Mouse (Mus musculus) lung, embryonic 14.5 days (tissue): ENCODE results near the gene Rrp12. TPM values are rescaled to one million over a fixed set of nuclear protein-coding genes. Genes with fewer than 3 reads are reported as not detected.

Experiments
- ATAC-seq: fragments of 200-750 bp; cut with Nextera tagmentation; 2 replicates; pipeline ENCODE4 v1.8.0; 2017; ENCODE audit warnings: mild to moderate bottlenecking, moderate TSS enrichment, moderate library complexity; ENCODE audit not compliant: insufficient read depth
- DNase-seq: peaks from one replicate; pipeline ENCODE4 v3.0.0-alpha.2; 2015
- H3K27ac ChIP-seq: fragments of 300-500 bp; sonication (generic); 2 replicates; pipeline ENCODE4 v1.5.1; 2014; ENCODE audit warnings: low read depth, mild to moderate bottlenecking, moderate library complexity
- H3K27me3 ChIP-seq: fragments of 300-500 bp; sonication (generic); 2 replicates; pipeline ENCODE4 v1.6.1; 2014; ENCODE audit warnings: low read length, control low read depth; ENCODE audit not compliant: insufficient read depth
- H3K36me3 ChIP-seq: fragments of 300-500 bp; sonication (generic); 2 replicates; pipeline ENCODE4 v1.6.1; 2014; ENCODE audit warnings: control low read depth; ENCODE audit not compliant: insufficient read depth
- H3K4me1 ChIP-seq: fragments of 300-500 bp; sonication (generic); 2 replicates; pipeline ENCODE4 v1.6.1; 2014; ENCODE audit warnings: antibody characterized with exemption, control low read depth; ENCODE audit not compliant: insufficient read depth
- H3K4me2 ChIP-seq: fragments of 300-500 bp; sonication (generic); 2 replicates; pipeline ENCODE4 v1.6.1; 2014; ENCODE audit warnings: mild to moderate bottlenecking
- H3K4me3 ChIP-seq: fragments of 300-500 bp; sonication (generic); 2 replicates; pipeline ENCODE4 v1.5.1; 2014; ENCODE audit warnings: low read depth, low read length
- H3K9ac ChIP-seq: fragments of 300-500 bp; sonication (generic); 2 replicates; pipeline ENCODE4 v1.6.1; 2014
- H3K9me3 ChIP-seq: fragments of 300-500 bp; sonication (generic); 2 replicates; pipeline ENCODE4 v1.6.1; 2016; ENCODE audit warnings: low read depth, low read length, control low read depth
- CTCF ChIP-seq: IDR thresholded peaks from 2 replicates; pipeline ENCODE4 v1.5.1; 2016; ENCODE audit warnings: antibody characterized with exemption, low read depth
- WGBS: fragments of 180-500 bp; shearing (Covaris S2); extraction: QIAGEN DNeasy Blood & Tissue Kit; methylation state at CpG from one replicate; pipeline ENCODE4 v1.1.7; 2014; 5-methylcytosine and 5-hydroxymethylcytosine counted together
- polyA plus RNA-seq: library from polyadenylated mRNA; unstranded; fragments of >200 nt; fragmentation: Nextera tagmentation; extraction: Ambion mirVana; gene quantifications from 2 replicates; pipeline ENCODE4 v1.2.1, GENCODE M21; 2014

Gene Rrp12
- polyA plus RNA-seq, 1 experiment from 2014 or later, result 15.6 TPM

GRCm38 (mm10) chr19:41838808-41839207 lies 57.2 kb downstream of the Rrp12 start:
- no peak for ATAC-seq
- H3K4me1 ChIP-seq, result no peaks in the 10 kb centered on the region
- H3K4me2 ChIP-seq, result no peak overlapping the region; the same call in 1 of the 2 replicates
- no peaks in the 10 kb centered on the region for H3K27me3 ChIP-seq
- no peaks in the 10 kb centered on the region for H3K9me3 ChIP-seq
- H3K27ac ChIP-seq, result no peak overlapping the region
- 20% methylated on average over 6 of the region's 6 CpGs for WGBS
- no peaks in the 10 kb centered on the region for H3K36me3 ChIP-seq
- no peak overlapping the region for H3K4me3 ChIP-seq
- DNase-seq, result no peak
- no peak overlapping the region for H3K9ac ChIP-seq
- no peak for TF ChIP-seq CTCF

GRCm38 (mm10) chr19:41837917-41838261 lies 58.1 kb downstream of the Rrp12 start:
- Histone ChIP-seq H3K4me2 (no peak overlapping the region; the same call in 1 of the 2 replicates), H3K36me3 (no peaks in the 10 kb centered on the region), H3K9ac (no peak overlapping the region), H3K4me1 (no peaks in the 10 kb centered on the region), H3K27ac (no peak overlapping the region), H3K4me3 (no peak overlapping the region), H3K27me3 (peaks cover 5% of the 10 kb centered on the region), H3K9me3 (no peaks in the 10 kb centered on the region)
- 0 out of 2 replicates have a peak, but pooled peaks have one; percentile 38 for ATAC-seq
- DNase-seq, result peak; percentile 50
- WGBS, result 30% methylated on average over 4 of the region's 4 CpGs
- no peak for TF ChIP-seq CTCF

GRCm38 (mm10) chr19:41837194-41837916 lies 58.6 kb downstream of the Rrp12 start:
- Histone ChIP-seq H3K4me3 (no peak overlapping the region), H3K27ac (no peak overlapping the region), H3K36me3 (no peaks in the 10 kb centered on the region), H3K4me2 (no peak overlapping the region), H3K9me3 (no peaks in the 10 kb centered on the region), H3K9ac (no peak overlapping the region), H3K27me3 (peaks cover 11% of the 10 kb centered on the region), H3K4me1 (no peaks in the 10 kb centered on the region)
- TF ChIP-seq CTCF, result no peak
- 44% methylated on average over 9 of the region's 9 CpGs for WGBS
- DNase-seq (no peak), ATAC-seq (no peak)

- WGBS, result 54% methylated on average over 3 of the region's 3 CpGs
- DNase-seq, result no peak
- no peak for TF ChIP-seq CTCF
- no peaks in the 10 kb centered on the region for H3K9me3 ChIP-seq
- H3K4me2 ChIP-seq, result no peak overlapping the region
- no peaks in the 10 kb centered on the region for H3K36me3 ChIP-seq
- no peak overlapping the region for H3K4me3 ChIP-seq
- no peak overlapping the region for H3K27ac ChIP-seq
- ATAC-seq, result no peak
- 0 out of 2 replicates have a peak, but pooled peaks cover 3% of the 10 kb centered on the region for H3K4me1 ChIP-seq
- H3K9ac ChIP-seq, result no peak overlapping the region
- H3K27me3 ChIP-seq, result peaks cover 17% of the 10 kb centered on the region
Measured at GRCm38 (mm10) chr19:41836719-41837118, 59.3 kb downstream of the Rrp12 start.

- WGBS, result 3% methylated on average over 6 of the region's 6 CpGs
- DNase-seq (peak; percentile 33), ATAC-seq (peak; percentile 29; the same call in 1 of the 2 replicates)
- Histone ChIP-seq H3K27ac (no peak overlapping the region), H3K9me3 (no peaks in the 10 kb centered on the region), H3K4me2 (peak overlapping the region; percentile 42), H3K27me3 (peaks cover 26% of the 10 kb centered on the region), H3K36me3 (no peaks in the 10 kb centered on the region), H3K4me1 (0 out of 2 replicates have a peak, but pooled peaks cover 8% of the 10 kb centered on the region), H3K9ac (no peak overlapping the region), H3K4me3 (no peak overlapping the region)
- no peak for TF ChIP-seq CTCF
Measured at GRCm38 (mm10) chr19:41835816-41836215, 60.2 kb downstream of the Rrp12 start.

GRCm38 (mm10) chr19:41835407-41835806 lies 60.6 kb downstream of the Rrp12 start:
- Histone ChIP-seq H3K36me3 (no peaks in the 10 kb centered on the region), H3K4me1 (0 out of 2 replicates have a peak, but pooled peaks cover 8% of the 10 kb centered on the region), H3K27me3 (peaks cover 30% of the 10 kb centered on the region), H3K27ac (no peak overlapping the region), H3K4me3 (no peak overlapping the region), H3K9ac (no peak overlapping the region), H3K4me2 (no peak overlapping the region), H3K9me3 (no peaks in the 10 kb centered on the region)
- WGBS, result 51% methylated on average over 6 of the region's 6 CpGs
- ATAC-seq, result no peak
- no peak for DNase-seq
- no peak for TF ChIP-seq CTCF

GRCm38 (mm10) chr19:41832501-41833201 lies 63.3 kb downstream of the Rrp12 start:
- 0 out of 2 replicates have a peak, but pooled peaks cover 8% of the 10 kb centered on the region for H3K4me1 ChIP-seq
- H3K36me3 ChIP-seq, result no peaks in the 10 kb centered on the region
- no peak for TF ChIP-seq CTCF
- no peak overlapping the region for H3K27ac ChIP-seq
- H3K27me3 ChIP-seq, result peaks cover 33% of the 10 kb centered on the region
- ATAC-seq (no peak), DNase-seq (no peak)
- no peak overlapping the region for H3K9ac ChIP-seq
- 76% methylated on average over 13 of the region's 13 CpGs for WGBS
- no peak overlapping the region for H3K4me2 ChIP-seq
- H3K9me3 ChIP-seq, result no peaks in the 10 kb centered on the region
- no peak overlapping the region for H3K4me3 ChIP-seq
